Mouse (Mus musculus) kidney, embryonic 16.5 days (tissue): ENCODE measurements around the gene Arfgap2. TPM values are rescaled to one million over a fixed set of nuclear protein-coding genes. Genes with fewer than 3 reads are reported as not detected.
A peak's percentile ranks its signal among the peaks of the same experiment; 100 is the strongest.

ENCODE experiments used
- ATAC-seq: fragments of 200-750 bp; cut with Nextera tagmentation; 2 replicates; pipeline ENCODE4 v1.8.0; 2017; ENCODE audit warnings: moderate TSS enrichment; ENCODE audit not compliant: low FRiP score, low TSS enrichment
- H3K27ac ChIP-seq: fragments of 300-500 bp; sonication (generic); 2 replicates; pipeline ENCODE4 v1.5.1; 2014; ENCODE audit warnings: low read length
- H3K27me3 ChIP-seq: fragments of 300-500 bp; sonication (generic); 2 replicates; pipeline ENCODE4 v1.6.1; 2014; ENCODE audit warnings: low read length, control low read depth, mixed read lengths; ENCODE audit not compliant: insufficient read depth
- H3K36me3 ChIP-seq: fragments of 300-500 bp; sonication (generic); 2 replicates; pipeline ENCODE4 v1.6.1; 2014; ENCODE audit warnings: low read length, control low read depth, mixed read lengths; ENCODE audit not compliant: insufficient read depth
- H3K4me1 ChIP-seq: fragments of 300-500 bp; sonication (generic); 2 replicates; pipeline ENCODE4 v1.6.1; 2014; ENCODE audit warnings: low read length, control low read depth, mixed read lengths; ENCODE audit not compliant: insufficient read depth
- H3K4me2 ChIP-seq: fragments of 300-500 bp; sonication (generic); replicated peaks from 2 replicates; pipeline ENCODE4 v1.6.1; 2014; ENCODE audit warnings: low read depth, low read length
- H3K4me3 ChIP-seq: fragments of 300-500 bp; sonication (generic); 2 replicates; pipeline ENCODE4 v1.5.1; 2014; ENCODE audit warnings: mild to moderate bottlenecking, low read length
- H3K9ac ChIP-seq: fragments of 300-500 bp; sonication (generic); replicated peaks from 2 replicates; pipeline ENCODE4 v1.6.1; 2014; ENCODE audit warnings: low read length
- H3K9me3 ChIP-seq: fragments of 300-500 bp; sonication (generic); 2 replicates; pipeline ENCODE4 v1.6.1; 2016; ENCODE audit warnings: low read length, control low read depth
- WGBS: fragments of 180-500 bp; shearing (Covaris S2); extraction: QIAGEN DNeasy Blood & Tissue Kit; methylation state at CpG from one replicate; pipeline ENCODE4 v1.1.7; 2014; 5-methylcytosine and 5-hydroxymethylcytosine counted together
- polyA plus RNA-seq: library from polyadenylated mRNA; unstranded; fragments of >200 nt; fragmentation: Nextera tagmentation; extraction: Ambion mirVana; gene quantifications from 2 replicates; pipeline ENCODE4 v1.2.1, GENCODE M21; 2015

Gene Arfgap2
- polyA plus RNA-seq, 1 experiment from 2014 or later = 96.5 TPM

- Histone ChIP-seq H3K27me3 (no peaks in the 10 kb centered on the region), H3K4me3 (no peak overlapping the region), H3K9me3 (no peaks in the 10 kb centered on the region), H3K9ac (no peak overlapping the region), H3K27ac (no peak overlapping the region), H3K36me3 (no peaks in the 10 kb centered on the region), H3K4me1 (no peaks in the 10 kb centered on the region), H3K4me2 (no peak overlapping the region)
- 87% methylated on average over 2 of the region's 2 CpGs for WGBS
- ATAC-seq = no peak
Measured at GRCm38 (mm10) chr2:91300784-91301183, 36.0 kb downstream of the Arfgap2 start.

- no peak for ATAC-seq
- H3K27ac ChIP-seq = no peak overlapping the region
- WGBS = 80% methylated on average over 2 of the region's 2 CpGs
- H3K4me1 ChIP-seq = no peaks in the 10 kb centered on the region
- H3K9ac ChIP-seq = no peak overlapping the region
- H3K27me3 ChIP-seq = no peaks in the 10 kb centered on the region
- no peaks in the 10 kb centered on the region for H3K36me3 ChIP-seq
- no peak overlapping the region for H3K4me3 ChIP-seq
- H3K9me3 ChIP-seq = no peaks in the 10 kb centered on the region
- no peak overlapping the region for H3K4me2 ChIP-seq
Measured at GRCm38 (mm10) chr2:91301836-91302235, 37.1 kb downstream of the Arfgap2 start.

DNA sequence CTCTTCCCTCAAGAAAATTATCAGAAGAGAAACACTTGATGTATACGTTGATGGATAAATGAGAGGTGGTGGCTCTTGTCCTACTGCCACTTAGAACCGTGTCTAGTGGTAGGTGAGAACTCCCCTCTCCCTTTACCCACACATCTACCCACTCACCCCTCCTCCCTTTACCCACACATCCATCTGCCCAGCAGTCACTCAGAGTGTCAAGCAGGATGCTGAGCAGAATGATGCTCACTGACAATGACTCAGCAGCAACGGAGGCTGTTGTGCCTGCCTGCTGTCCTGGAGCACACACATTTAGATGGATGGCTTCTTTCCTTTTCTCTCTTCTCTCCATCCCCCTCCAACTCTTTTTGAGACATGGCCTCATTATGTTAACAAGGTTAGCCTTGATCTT lies 38.1 kb downstream of the Arfgap2 start:
- H3K4me2 ChIP-seq = no peak overlapping the region
- ATAC-seq = no peak
- H3K27ac ChIP-seq = no peak overlapping the region
- H3K27me3 ChIP-seq = no peaks in the 10 kb centered on the region
- no peak overlapping the region for H3K4me3 ChIP-seq
- no peak overlapping the region for H3K9ac ChIP-seq
- no peaks in the 10 kb centered on the region for H3K9me3 ChIP-seq
- no peaks in the 10 kb centered on the region for H3K36me3 ChIP-seq
- no peaks in the 10 kb centered on the region for H3K4me1 ChIP-seq
- 68% methylated on average over 3 of the region's 3 CpGs for WGBS

DNA sequence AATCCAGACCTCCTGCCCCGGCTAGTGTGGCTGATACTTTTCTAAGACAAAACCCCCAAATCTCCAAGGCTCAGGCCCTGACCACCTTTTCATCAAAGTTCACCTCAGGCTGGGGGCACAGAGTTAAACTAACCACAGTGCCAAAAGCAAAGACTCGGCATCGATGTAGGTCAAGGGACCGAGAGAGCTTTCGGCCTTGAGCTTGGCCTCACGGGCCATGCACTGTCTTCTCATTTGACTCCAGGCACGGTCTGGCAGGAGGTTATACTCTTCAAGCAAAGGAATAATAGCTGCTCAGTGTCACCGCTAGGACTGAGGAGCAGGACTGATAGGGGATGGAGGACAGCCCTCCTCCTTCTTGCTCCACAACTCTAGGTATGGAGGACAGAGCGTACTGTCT lies 41.2 kb downstream of the Arfgap2 start:
- no peak for ATAC-seq
- H3K4me3 ChIP-seq = no peak overlapping the region
- 89% methylated on average over 9 of the region's 9 CpGs for WGBS

DNA sequence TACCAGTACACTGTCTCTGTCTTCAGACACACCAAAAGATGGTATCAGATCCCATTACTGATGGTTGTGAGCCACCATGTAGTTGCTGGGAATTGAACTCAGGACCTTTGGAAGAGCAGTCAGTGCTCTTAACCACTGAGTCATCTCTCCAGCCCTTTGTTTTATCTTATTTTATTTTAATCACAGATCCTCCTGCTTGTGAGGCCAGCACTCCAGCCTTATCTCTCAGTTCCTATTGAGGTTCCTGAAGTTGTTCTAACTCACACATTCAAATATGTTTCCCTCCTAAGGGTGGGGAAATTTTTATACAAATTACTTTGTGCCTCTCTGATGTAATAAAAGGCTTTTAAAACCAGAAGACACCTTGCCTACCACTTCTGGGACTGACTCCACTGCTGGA lies 41.8 kb downstream of the Arfgap2 start:
- no peaks in the 10 kb centered on the region for H3K9me3 ChIP-seq
- H3K4me3 ChIP-seq = no peak overlapping the region
- H3K27me3 ChIP-seq = no peaks in the 10 kb centered on the region
- no peak for ATAC-seq
- no peak overlapping the region for H3K27ac ChIP-seq
- peaks cover 6% of the 10 kb centered on the region; the same call in 1 of the 2 replicates for H3K4me1 ChIP-seq
- H3K4me2 ChIP-seq = no peak overlapping the region
- H3K9ac ChIP-seq = no peak overlapping the region
- no peaks in the 10 kb centered on the region for H3K36me3 ChIP-seq

More for the DNA sequence above, 41.2 kb downstream of the Arfgap2 start:
- H3K36me3 ChIP-seq = no peaks in the 10 kb centered on the region
- H3K9ac ChIP-seq = no peak overlapping the region
- no peaks in the 10 kb centered on the region for H3K27me3 ChIP-seq
- H3K27ac ChIP-seq = no peak overlapping the region
- peaks cover 6% of the 10 kb centered on the region; the same call in 1 of the 2 replicates for H3K4me1 ChIP-seq
- H3K9me3 ChIP-seq = no peaks in the 10 kb centered on the region
- H3K4me2 ChIP-seq = no peak overlapping the region

- Histone ChIP-seq H3K4me2 (no peak overlapping the region), H3K9me3 (no peaks in the 10 kb centered on the region), H3K4me1 (peaks cover 12% of the 10 kb centered on the region; the same call in 1 of the 2 replicates), H3K4me3 (no peak overlapping the region), H3K9ac (no peak overlapping the region), H3K27me3 (no peaks in the 10 kb centered on the region), H3K36me3 (no peaks in the 10 kb centered on the region), H3K27ac (peak overlapping the region; percentile 16; the same call in 1 of the 2 replicates)
- 27% methylated on average over 5 of the region's 5 CpGs for WGBS
- ATAC-seq = peak; percentile 57; the same call in 1 of the 2 replicates
Measured at GRCm38 (mm10) chr2:91308680-91309079, 43.9 kb downstream of the Arfgap2 start.

GRCm38 (mm10) chr2:91309546-91309945 lies 44.8 kb downstream of the Arfgap2 start:
- Histone ChIP-seq H3K27me3 (no peaks in the 10 kb centered on the region), H3K9ac (no peak overlapping the region), H3K9me3 (no peaks in the 10 kb centered on the region), H3K4me1 (peaks cover 12% of the 10 kb centered on the region; the same call in 1 of the 2 replicates), H3K4me3 (no peak overlapping the region), H3K4me2 (no peak overlapping the region), H3K27ac (no peak overlapping the region), H3K36me3 (no peaks in the 10 kb centered on the region)
- 55% methylated on average over 3 of the region's 3 CpGs for WGBS
- ATAC-seq = no peak

DNA sequence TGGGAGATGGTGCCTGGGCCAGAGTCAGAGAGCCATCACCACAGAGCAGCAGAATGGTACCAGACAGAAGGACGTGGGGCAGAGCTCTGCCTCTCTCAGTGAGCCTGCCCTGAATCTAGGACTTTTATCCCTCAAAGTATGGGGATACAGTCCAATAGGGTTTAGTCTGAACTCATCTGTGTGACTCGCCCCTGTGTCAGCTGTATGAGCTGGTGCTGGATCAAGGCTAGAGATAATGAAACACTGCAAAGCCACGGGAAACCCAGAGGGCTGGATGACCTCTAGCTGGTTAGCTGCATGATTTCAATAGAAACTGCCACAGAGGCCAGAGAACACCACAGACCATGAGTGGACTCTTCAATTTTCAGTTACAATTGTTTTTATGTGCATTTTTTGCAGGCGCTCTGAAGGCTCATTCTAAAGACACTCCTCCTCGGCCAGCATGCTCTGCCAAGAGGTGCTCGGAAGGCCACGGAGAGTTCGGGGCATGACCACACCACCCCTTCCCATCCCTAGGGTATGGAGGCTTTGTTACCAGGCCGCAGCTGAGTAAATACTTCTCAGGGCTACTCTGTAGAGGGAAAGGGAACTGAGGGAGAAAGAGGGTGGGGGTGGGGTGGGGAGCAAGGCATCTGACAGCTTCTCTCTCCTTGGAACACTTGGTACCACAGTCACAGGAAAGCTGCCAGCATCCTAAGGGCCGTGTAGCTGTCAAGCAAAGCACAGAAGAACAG lies 48.0 kb downstream of the Arfgap2 start:
- Histone ChIP-seq H3K4me2 (no peak overlapping the region), H3K9me3 (no peaks in the 10 kb centered on the region), H3K4me3 (no peak overlapping the region), H3K27me3 (no peaks in the 10 kb centered on the region), H3K27ac (peak overlapping the region; percentile 4; the same call in 1 of the 2 replicates), H3K36me3 (no peaks in the 10 kb centered on the region), H3K9ac (no peak overlapping the region), H3K4me1 (peaks cover 12% of the 10 kb centered on the region; the same call in 1 of the 2 replicates)
- WGBS = 32% methylated on average over 10 of the region's 10 CpGs
- ATAC-seq = peak; percentile 79

- Histone ChIP-seq H3K9ac (no peak overlapping the region), H3K9me3 (no peaks in the 10 kb centered on the region), H3K4me1 (peaks cover 6% of the 10 kb centered on the region; the same call in 1 of the 2 replicates), H3K4me2 (no peak overlapping the region), H3K4me3 (no peak overlapping the region), H3K36me3 (no peaks in the 10 kb centered on the region), H3K27me3 (no peaks in the 10 kb centered on the region), H3K27ac (no peak overlapping the region)
- ATAC-seq = no peak
- WGBS = 54% methylated on average over 7 of the region's 7 CpGs
Measured at GRCm38 (mm10) chr2:91314184-91314583, 49.4 kb downstream of the Arfgap2 start.
